Mouse (Mus musculus) heart, adult 11 months (tissue): ENCODE results near the gene Olfr344.

Experiments
- DNase-seq: peaks from one replicate; pipeline ENCODE4 v3.0.0; 2022

Olfr344 gene

GRCm38 (mm10) chr2:36566362-36566761 is at the start of gene Olfr344:
Olfr344 (plus strand) TSS chr2:36566662.
- DNase-seq: no peak

- DNase-seq: no peak
These were observed 41.8 kb upstream of the Olfr344 start, which contains the start of gene Olfr342 for GRCm38 (mm10) chr2:36524698-36525097. Olfr342 (plus strand) TSS chr2:36524998.

- DNase-seq: no peak
These were observed 1.3 kb upstream of the Olfr344 start for GRCm38 (mm10) chr2:36565156-36565555.

- no peak for DNase-seq
These were observed 560 bp downstream of the Olfr344 start for GRCm38 (mm10) chr2:36567022-36567421.

GRCm38 (mm10) chr2:36567845-36568244 is 1.4 kb downstream of the Olfr344 start:
- DNase-seq: no peak
